ENCODE assay signal across 8 mouse cellular contexts in the genomic region with DNA sequence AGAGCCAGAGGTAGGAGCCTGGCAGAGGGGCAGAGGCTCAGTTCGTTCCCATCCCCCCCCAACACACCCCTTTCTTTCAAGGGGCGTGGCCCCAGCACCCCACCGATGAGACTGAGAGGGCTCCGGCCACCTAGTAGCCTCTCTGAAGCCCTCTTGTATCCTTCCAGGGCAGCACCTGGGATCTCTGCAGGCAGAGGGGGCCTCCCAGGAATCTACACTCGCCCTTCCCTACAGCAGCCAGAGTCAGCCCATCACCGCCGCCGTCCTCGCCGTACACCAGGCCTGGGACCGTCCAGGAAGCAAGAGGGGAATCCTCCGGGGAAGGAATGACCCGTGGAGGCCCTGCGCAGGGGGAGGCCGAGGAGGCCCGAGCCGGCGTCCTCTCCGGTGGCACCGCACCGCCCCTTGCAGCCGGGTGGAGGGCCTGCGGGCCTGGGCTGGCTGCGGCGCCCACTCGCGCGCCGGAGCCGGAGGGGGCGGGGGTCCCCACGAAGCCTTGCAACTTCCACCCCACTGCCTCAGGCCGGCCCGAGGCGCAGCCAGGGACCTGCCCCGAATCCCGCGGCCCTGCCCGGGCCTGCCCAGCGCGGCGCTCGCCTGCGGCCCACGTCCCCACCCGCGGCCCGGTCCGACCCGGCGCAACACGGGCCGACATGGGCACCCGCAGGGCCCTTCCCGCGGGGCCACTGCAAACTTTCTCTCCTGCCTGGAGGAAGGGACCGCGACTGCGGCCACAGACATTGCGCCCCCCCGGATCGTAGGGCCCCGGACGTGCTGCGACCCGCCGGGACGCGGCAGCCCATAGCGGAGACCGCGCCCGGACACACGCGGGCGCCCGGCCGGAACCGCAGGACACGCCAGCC. TPM values are rescaled to one million over a fixed set of nuclear protein-coding genes. Genes with fewer than 3 reads are reported as not detected.
A peak's percentile ranks its signal among the peaks of the same experiment; 100 is the strongest.
DNase-seq lines count a peak whose midpoint lies in the region; TF ChIP-seq lines count a peak whose summit lies in the region.

No protein-coding gene starts in this region.

- H3K27me3 ChIP-seq in cerebellum, adult 2 months (ENCODE audit: control insufficient read depth, insufficient read depth, low read length) = no peaks in the 10 kb centered on the region
- H3K27me3 ChIP-seq in splenic B cell, adult 2 months (ENCODE audit: control insufficient read depth, insufficient read depth, low read length, poor library complexity, severe bottlenecking) = no peaks in the 10 kb centered on the region

- no peak for TF ChIP-seq POLR2A in cerebellum, adult 2 months (IDR thresholded peaks at IDR 0.05; ENCODE audit: borderline replicate concordance, insufficient read depth, low read length)

- H3K4me3 ChIP-seq in cerebellum, adult 2 months (replicated peaks; ENCODE audit: insufficient read depth, low read depth, low read length) = peak overlapping the region; percentile 63

- H3K36me3 ChIP-seq in splenic B cell, adult 2 months (ENCODE audit: control insufficient read depth, insufficient read depth, low read length, poor library complexity, severe bottlenecking) = no peaks in the 10 kb centered on the region

- no peak for TF ChIP-seq CTCF in cerebellum, adult 2 months (IDR thresholded peaks at IDR 0.05; ENCODE audit: borderline replicate concordance, insufficient read depth, low read depth, low read length)

- peak; percentile 58 for DNase-seq in urinary bladder, adult 2 months (ENCODE audit: low spot score)
- DNase-seq in urinary bladder, postnatal 10 days (ENCODE audit: low spot score) = no peak
- DNase-seq in cerebellum, adult 2 months = peak; percentile 49 to 68
- DNase-seq in heart, adult 18-20 months = peak; percentile 61 to 63
- peak; percentile 43 for DNase-seq in kidney, adult 11 months
- peak; percentile 72 for DNase-seq in lung, postnatal 10 days
- peak; percentile 28 for DNase-seq in splenic B cell, adult 2 months (ENCODE audit: low read depth, low spot score)
- no peak for DNase-seq in frontal cortex, postnatal 25 days (ENCODE audit: low spot score in 2 of 2)

- H3K27ac ChIP-seq in cerebellum, adult 2 months (ENCODE audit: insufficient read depth, low read length) = peak overlapping the region; percentile 34; the same call in 1 of the 2 replicates

- WGBS in cerebellum, adult 2 months = under 1% methylated on average over 76 of the region's 80 CpGs

- H3K4me1 ChIP-seq in cerebellum, adult 2 months (ENCODE audit: control insufficient read depth, insufficient read depth, low read length) = peaks cover 40% of the 10 kb centered on the region

RNA-seq across cellular contexts. Expression of a gene that starts 0.8 kb away (rescaled TPM):
- polyA plus RNA-seq in urinary bladder, adult 2 months (2012; rRNA removed) = 34.0 and 36.0 TPM in 2 replicates
- 50.0 and 59.7 TPM in 2 replicates for polyA plus RNA-seq in cerebellum, adult 2 months (2012; rRNA removed)
- total RNA-seq in heart, adult 18-20 months (2021) = 10 to 100 TPM; 21.3 to 22.7 TPM

Comparison
In these comparisons a context has a peak if more than half of its experiments do, and no peak if none do; other contexts are left out.
1. DNase-seq: peak in urinary bladder, adult 2 months (single experiment), cerebellum, adult 2 months (2 of 2), heart, adult 18-20 months (2 of 2), kidney, adult 11 months (single experiment), lung, postnatal 10 days (single experiment) and splenic B cell, adult 2 months (single experiment); none in urinary bladder, postnatal 10 days (single experiment) and frontal cortex, postnatal 25 days (0 of 2).